Mouse (Mus musculus) spleen, adult 2 months (tissue): Measurements from ENCODE around the gene Pwp2.

Experiments
- CTCF ChIP-seq: fragments of 200-500 bp; IDR thresholded peaks from 2 replicates; pipeline ENCODE4 v1.5.1; 2011; ENCODE audit warnings: mild to moderate bottlenecking, inconsistent platforms; ENCODE audit not compliant: insufficient read depth, insufficient read length, insufficient replicate concordance; ENCODE audit errors: extremely low read depth
- POLR2A ChIP-seq: fragments of 200-500 bp; IDR thresholded peaks from 2 replicates; pipeline ENCODE4 v1.6.1; 2011; ENCODE audit warnings: low read depth, low read length, inconsistent platforms

DNA sequence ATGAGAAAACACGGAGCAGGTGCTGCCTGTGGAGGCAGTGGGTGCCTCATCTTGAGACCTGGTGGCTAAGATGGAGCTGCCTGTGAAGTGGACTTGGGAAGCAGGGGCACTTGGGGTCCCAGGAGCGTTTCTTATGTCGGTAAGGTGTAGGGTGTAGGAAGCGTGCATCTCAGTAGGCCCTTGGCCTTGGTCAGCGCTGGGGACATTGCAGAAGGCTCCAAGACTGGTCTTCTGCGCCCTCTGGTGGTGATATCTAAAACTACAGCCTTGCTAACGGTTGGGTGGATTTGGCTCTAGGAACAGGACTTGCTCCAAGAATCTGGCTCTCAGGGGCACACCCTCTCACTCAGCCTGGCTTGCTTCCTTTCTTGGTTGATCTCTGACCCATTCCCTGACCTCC is 25.0 kb downstream of the Pwp2 start:
- TF ChIP-seq POLR2A (no peak), CTCF (peak; percentile 90; the same call in 1 of the 2 replicates)
